Mouse (Mus musculus) MEL-GATA-1-ER (cell line): ENCODE results near the gene Psmd13.
"Not testable (repeated sequence)": the region's sequence is repeated elsewhere in the genome, so short reads cannot be mapped to it uniquely, and the experiment has no call there.

Source experiments
- DNase-seq: peaks from one replicate; pipeline ENCODE4 v3.0.0-alpha.2; 2012; ENCODE audit warnings: low read depth; ENCODE audit errors: extremely low read depth

The Psmd13 gene

GRCm38 (mm10) chr7:140856785-140857549, 24.8 kb upstream of the Psmd13 start, which contains the start of gene Ric8a:
TSS of gene Ric8a (plus strand) at chr7:140856957.
- peak; percentile 64 for DNase-seq

- DNase-seq = no peak
Observed at GRCm38 (mm10) chr7:140857550-140858505, 23.9 kb upstream of the Psmd13 start, which contains the start of gene Bet1l. TSS of gene Bet1l (minus strand) at chr7:140857577.

GRCm38 (mm10) chr7:140858746-140859145, 23.0 kb upstream of the Psmd13 start:
- no peak for DNase-seq

- no peak for DNase-seq
Observed at GRCm38 (mm10) chr7:140859997-140860396, 21.8 kb upstream of the Psmd13 start.

GRCm38 (mm10) chr7:140860728-140861127, 21.0 kb upstream of the Psmd13 start:
- no peak for DNase-seq

GRCm38 (mm10) chr7:140864761-140865160, 17.0 kb upstream of the Psmd13 start:
- DNase-seq = no peak

GRCm38 (mm10) chr7:140874224-140874623, 7.5 kb upstream of the Psmd13 start:
- no peak for DNase-seq

GRCm38 (mm10) chr7:140877364-140877763, 4.4 kb upstream of the Psmd13 start:
- DNase-seq = no peak

- no peak for DNase-seq
Observed at GRCm38 (mm10) chr7:140879355-140879754, 2.4 kb upstream of the Psmd13 start.

GRCm38 (mm10) chr7:140880419-140880818, 1.3 kb upstream of the Psmd13 start:
- DNase-seq = no peak

GRCm38 (mm10) chr7:140880865-140881515, 778 bp upstream of the Psmd13 start:
- DNase-seq = no peak

- no peak for DNase-seq
Observed at GRCm38 (mm10) chr7:140882469-140882803, 668 bp downstream of the Psmd13 start.

- not testable (repeated sequence) for DNase-seq
Observed at GRCm38 (mm10) chr7:140890636-140891035, 8.9 kb downstream of the Psmd13 start.

GRCm38 (mm10) chr7:140894031-140894430, 12.3 kb downstream of the Psmd13 start:
- DNase-seq = no peak

GRCm38 (mm10) chr7:140894611-140895010, 12.8 kb downstream of the Psmd13 start:
- DNase-seq = no peak

- DNase-seq = no peak
Observed at GRCm38 (mm10) chr7:140897863-140898262, 16.1 kb downstream of the Psmd13 start.

GRCm38 (mm10) chr7:140899121-140899520, 17.4 kb downstream of the Psmd13 start:
- no peak for DNase-seq

- DNase-seq = no peak
Observed at GRCm38 (mm10) chr7:140900220-140900619, 18.5 kb downstream of the Psmd13 start, which contains the start of gene Cox8b. TSS of gene Cox8b (minus strand) at chr7:140900446.

GRCm38 (mm10) chr7:140902036-140902875, 20.5 kb downstream of the Psmd13 start:
- DNase-seq = no peak

- no peak for DNase-seq
Observed at GRCm38 (mm10) chr7:140903212-140903611, 21.4 kb downstream of the Psmd13 start.

- no peak for DNase-seq
Observed at GRCm38 (mm10) chr7:140905642-140906081, 23.9 kb downstream of the Psmd13 start.
